Mouse (Mus musculus) ES-E14 (cell line): ENCODE measurements at regions not wholly inside any gene's neighbourhood (a gene's known extent, or its start where the extent isn't known, plus 50 kb on each side); places are given as distances from the start of the nearest gene placed in this dataset.

Experiments
- CHD2 ChIP-seq: IDR thresholded peaks from 2 replicates; pipeline ENCODE4 v1.6.1; 2014; ENCODE audit warnings: mild to moderate bottlenecking, low read depth, low read length, inconsistent platforms
- HCFC1 ChIP-seq: IDR thresholded peaks from 2 replicates; pipeline ENCODE4 v1.6.1; 2012; ENCODE audit warnings: low read length, inconsistent platforms, borderline replicate concordance; ENCODE audit not compliant: insufficient read depth
- ZC3H11A ChIP-seq: IDR thresholded peaks from 2 replicates; pipeline ENCODE4 v1.6.1; 2012; ENCODE audit warnings: low read depth, mild to moderate bottlenecking, inconsistent platforms, low read length, borderline replicate concordance
- ZNF384 ChIP-seq: IDR thresholded peaks from 2 replicates; pipeline ENCODE4 v1.6.1; 2012; ENCODE audit warnings: low read depth, low read length, inconsistent platforms

DNA sequence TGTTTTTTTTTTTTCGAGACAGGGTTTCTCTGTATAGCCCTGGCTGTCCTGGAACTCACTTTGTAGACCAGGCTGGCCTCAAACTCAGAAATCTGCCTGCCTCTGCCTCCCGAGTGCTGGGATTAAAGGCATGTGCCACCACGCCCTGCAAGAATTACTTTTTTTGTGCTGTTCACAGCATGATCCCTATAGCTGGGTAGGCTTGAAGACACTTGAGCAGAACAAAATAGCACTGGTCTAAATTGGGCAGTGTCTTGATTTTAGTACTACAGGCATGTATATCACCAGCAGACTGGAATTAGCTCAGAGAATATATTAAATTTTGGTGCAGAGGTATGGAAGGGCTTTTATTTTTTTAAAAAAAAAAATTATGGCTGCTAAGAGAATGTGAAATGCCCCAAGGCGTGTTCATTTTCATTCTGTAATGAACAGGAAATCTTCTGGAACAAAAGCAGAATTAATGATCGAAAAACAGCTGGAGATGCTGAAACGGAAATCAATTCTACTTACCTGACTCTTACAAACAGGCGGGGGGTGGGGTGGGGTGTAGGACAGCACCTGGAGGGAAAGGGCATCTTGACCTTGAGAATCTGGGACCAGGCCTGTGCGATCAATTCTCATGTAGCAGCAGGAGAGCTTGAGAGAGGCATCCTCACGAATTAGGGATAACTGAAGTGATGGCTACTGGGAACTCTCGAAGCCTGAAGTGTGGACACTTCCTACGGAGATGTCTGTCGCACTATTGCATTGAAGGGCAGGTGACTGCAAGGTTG is 410.2 kb upstream of the Adamts9 start:
- TF ChIP-seq ZC3H11A (no peak), CHD2 (no peak), ZNF384 (no peak), HCFC1 (no peak)
